Mouse (Mus musculus): ENCODE data around the gene Rftn1. TPM values are rescaled to one million over a fixed set of nuclear protein-coding genes. Genes with fewer than 3 reads are reported as not detected.

Gene Rftn1
- polyA plus RNA-seq, 1 experiment, result 8.3 TPM

GRCm38 (mm10) chr17:50201828-50202445 is 11.5 kb upstream of the Rftn1 start:
- no peak for DNase-seq (ENCODE audit: low spot score)

GRCm38 (mm10) chr17:50199075-50199850 is 8.8 kb upstream of the Rftn1 start:
- no peak for DNase-seq (ENCODE audit: low spot score)

- DNase-seq (ENCODE audit: low spot score), result no peak
Observed at GRCm38 (mm10) chr17:50197572-50197971, 7.1 kb upstream of the Rftn1 start.

GRCm38 (mm10) chr17:50196005-50196672 is 5.7 kb upstream of the Rftn1 start:
- DNase-seq (ENCODE audit: low spot score), result no peak

GRCm38 (mm10) chr17:50195399-50195798 is 4.9 kb upstream of the Rftn1 start:
- no peak for DNase-seq (ENCODE audit: low spot score)

GRCm38 (mm10) chr17:50194541-50194940 is 4.1 kb upstream of the Rftn1 start:
- no peak for DNase-seq (ENCODE audit: low spot score)

GRCm38 (mm10) chr17:50193653-50194052 is 3.2 kb upstream of the Rftn1 start:
- no peak for DNase-seq (ENCODE audit: low spot score)

- no peak for DNase-seq (ENCODE audit: low spot score)
Observed at GRCm38 (mm10) chr17:50192376-50192940, 2.0 kb upstream of the Rftn1 start.

GRCm38 (mm10) chr17:50191318-50191957 is 964 bp upstream of the Rftn1 start:
- DNase-seq (ENCODE audit: low spot score), result no peak

GRCm38 (mm10) chr17:50189381-50190012 is 977 bp downstream of the Rftn1 start:
- DNase-seq (ENCODE audit: low spot score), result no peak

GRCm38 (mm10) chr17:50188662-50189345 is 1.7 kb downstream of the Rftn1 start:
- no peak for DNase-seq (ENCODE audit: low spot score)

- no peak for DNase-seq (ENCODE audit: low spot score)
Observed at GRCm38 (mm10) chr17:50185616-50186015, 4.9 kb downstream of the Rftn1 start.

- no peak for DNase-seq (ENCODE audit: low spot score)
Observed at GRCm38 (mm10) chr17:50185083-50185482, 5.4 kb downstream of the Rftn1 start.

- DNase-seq (ENCODE audit: low spot score), result no peak
Observed at GRCm38 (mm10) chr17:50184217-50185038, 6.0 kb downstream of the Rftn1 start.

- DNase-seq (ENCODE audit: low spot score), result no peak
Observed at GRCm38 (mm10) chr17:50183300-50183699, 7.2 kb downstream of the Rftn1 start.

- no peak for DNase-seq (ENCODE audit: low spot score)
Observed at GRCm38 (mm10) chr17:50182542-50182951, 7.9 kb downstream of the Rftn1 start.

GRCm38 (mm10) chr17:50180899-50181570 is 9.4 kb downstream of the Rftn1 start:
- DNase-seq (ENCODE audit: low spot score), result no peak

GRCm38 (mm10) chr17:50173776-50174175 is 16.7 kb downstream of the Rftn1 start:
- no peak for DNase-seq (ENCODE audit: low spot score)

- DNase-seq (ENCODE audit: low spot score), result no peak
Observed at GRCm38 (mm10) chr17:50173368-50173767, 17.1 kb downstream of the Rftn1 start.
